In genomic region chr8:123034171-123034570, GRCm38 (mm10) we compare ENCODE assay signal across 13 mouse cellular contexts. TPM values are rescaled to one million over a fixed set of nuclear protein-coding genes. Genes with fewer than 3 reads are reported as not detected.
DNase-seq lines count a peak whose midpoint lies in the region; ATAC-seq and TF ChIP-seq lines count a peak whose summit lies in the region.
"Had no signal": no experiment of that assay in that cellular context is flagged by ENCODE, and none has a peak within 500 bp of the region (broad histone marks: within the 10 kb centered on the region; RNA-seq: fewer than 3 reads in every experiment).

No protein-coding gene starts in this region.

- no peak overlapping the region for H3K9ac ChIP-seq in heart, adult 2 months (ENCODE audit: low read depth, low read length)
- no peak overlapping the region for H3K9ac ChIP-seq in neural tube, embryonic 15.5 days (replicated peaks)
- H3K9ac ChIP-seq: embryonic facial prominence, embryonic 12.5 days; hindbrain, embryonic 13.5 days had no signal

- H3K4me2 ChIP-seq in neural tube, embryonic 15.5 days: no peak overlapping the region
- H3K4me2 ChIP-seq: embryonic facial prominence, embryonic 12.5 days; hindbrain, embryonic 13.5 days; midbrain, embryonic 11.5 days had no signal

- no peak for TF ChIP-seq CTCF in heart, adult 2 months (IDR thresholded peaks at IDR 0.05)
- no peak for TF ChIP-seq CTCF in small intestine, adult 2 months (IDR thresholded peaks at IDR 0.05; ENCODE audit: extremely low read depth, insufficient read length, insufficient replicate concordance, low read depth, low read length)

- intact Hi-C loops in heart, adult 2 months (cut with DNase I): loop anchor here (5.0 kb wide), 1 partner anchor 37 kb away; no protein-coding TSS in a partner anchor

- H3K4me3 ChIP-seq in heart, adult 2 months: no peak overlapping the region
- no peak overlapping the region for H3K4me3 ChIP-seq in small intestine, adult 2 months (ENCODE audit: low read depth, low read length)
- no peak overlapping the region for H3K4me3 ChIP-seq in neural tube, embryonic 15.5 days (replicated peaks)
- H3K4me3 ChIP-seq: embryonic facial prominence, embryonic 12.5 days; hindbrain, embryonic 13.5 days; limb, embryonic 10.5 days had no signal

- H3K27me3 ChIP-seq in heart, adult 2 months (ENCODE audit: control insufficient read depth, insufficient read depth, low read length): no peaks in the 10 kb centered on the region
- H3K27me3 ChIP-seq in small intestine, adult 2 months (ENCODE audit: control insufficient read depth, insufficient read depth, low read length): no peaks in the 10 kb centered on the region
- H3K27me3 ChIP-seq in neural tube, embryonic 15.5 days (replicated peaks): no peaks in the 10 kb centered on the region
- H3K27me3 ChIP-seq: embryonic facial prominence, embryonic 12.5 days; hindbrain, embryonic 13.5 days had no signal

- no peaks in the 10 kb centered on the region for H3K9me3 ChIP-seq in neural tube, embryonic 15.5 days (replicated peaks)
- H3K9me3 ChIP-seq: embryonic facial prominence, embryonic 12.5 days; hindbrain, embryonic 13.5 days; limb, embryonic 10.5 days had no signal

- WGBS in heart, adult 2 months: 37% methylated on average over 6 of the region's 6 CpGs
- 49% methylated on average over 6 of the region's 6 CpGs for WGBS in small intestine, adult 2 months
- 81% methylated on average over 6 of the region's 6 CpGs for WGBS in neural tube, embryonic 15.5 days

- no peak for TF ChIP-seq EP300 in heart, adult 2 months (IDR thresholded peaks at IDR 0.05; ENCODE audit: insufficient read depth, low read depth, low read length)

- peaks cover 21% of the 10 kb centered on the region for H3K4me1 ChIP-seq in heart, adult 2 months (ENCODE audit: control insufficient read depth, insufficient read depth, low read length)
- H3K4me1 ChIP-seq in small intestine, adult 2 months (ENCODE audit: control insufficient read depth, insufficient read depth, insufficient read length, low read length): peaks cover 27% of the 10 kb centered on the region
- peaks cover 40% of the 10 kb centered on the region for H3K4me1 ChIP-seq in neural tube, embryonic 15.5 days

- H3K27ac ChIP-seq in heart, adult 2 months: no peak overlapping the region; the same call in 1 of the 2 replicates
- H3K27ac ChIP-seq in small intestine, adult 2 months (ENCODE audit: insufficient read depth, low read depth, low read length): peak overlapping the region; percentile 2; the same call in 1 of the 2 replicates
- no peak overlapping the region for H3K27ac ChIP-seq in neural tube, embryonic 15.5 days (replicated peaks)
- H3K27ac ChIP-seq: embryonic facial prominence, embryonic 12.5 days; hindbrain, embryonic 13.5 days; limb, embryonic 10.5 days had no signal

- DNase-seq in heart, adult 18-20 months: peak; percentile 9 to 42
- DNase-seq in heart, adult 2 months: no peak
- DNase-seq in B cell, adult 2 months: peak; percentile 69 to 77
- peak; percentile 88 for DNase-seq in induced T-regulatory cell, adult 2 months (ENCODE audit: low read depth)
- DNase-seq in layer of hippocampus, adult 8-10 months (ENCODE audit: low spot score in 2 of 2): no peak
- no peak for DNase-seq in gastrocnemius, postnatal 4 days (ENCODE audit: low spot score in 2 of 2)
- DNase-seq: kidney, postnatal 4 days had no signal

- H3K79me2 ChIP-seq in heart, adult 2 months (replicated peaks; ENCODE audit: control insufficient read depth, insufficient read depth, low read length): peaks cover 16% of the 10 kb centered on the region

- H3K36me3 ChIP-seq in heart, adult 2 months (ENCODE audit: control insufficient read depth, insufficient read depth, low read length): peaks cover 34% of the 10 kb centered on the region
- H3K36me3 ChIP-seq in small intestine, adult 2 months (ENCODE audit: control insufficient read depth, insufficient read depth, low read length): no peaks in the 10 kb centered on the region
- no peaks in the 10 kb centered on the region for H3K36me3 ChIP-seq in neural tube, embryonic 15.5 days
- H3K36me3 ChIP-seq: embryonic facial prominence, embryonic 12.5 days; hindbrain, embryonic 13.5 days had no signal

- no peak for ATAC-seq in neural tube, embryonic 15.5 days (ENCODE audit: low FRiP score)

- TF ChIP-seq POLR2A in heart, adult 2 months (IDR thresholded peaks at IDR 0.05; ENCODE audit: insufficient read depth, low read depth, low read length): no peak
- no peak for TF ChIP-seq POLR2A in small intestine, adult 2 months (IDR thresholded peaks at IDR 0.05; ENCODE audit: low read depth, low read length)

RNA-seq across cellular contexts. Expression of gene Ankrd11, which starts 7.9 kb away (rescaled TPM):
- 10 to 100 TPM; 67.7 to 72.7 TPM for total RNA-seq in heart, adult 18-20 months (2021)
- 10 to 100 TPM; 68.0 to 76.3 TPM for total RNA-seq in heart, adult 2 months (2021)
- 34.4 and 48.3 TPM in 2 replicates for polyA plus RNA-seq in heart, adult 2 months (2012; rRNA removed)
- 23.9 and 79.9 TPM in 2 replicates for polyA plus RNA-seq in small intestine, adult 2 months (2012; rRNA removed)
- 36.5 and 59.9 TPM in 2 replicates for polyA plus RNA-seq in neural tube, embryonic 15.5 days (2015; fragmentation: Nextera tagmentation; extraction: Ambion mirVana)
- total RNA-seq in layer of hippocampus, adult 8-10 months (2022): 100 to 1,000 TPM; 149 to 174 (median 162) TPM
- 10 to 100 TPM; 81.1 to 92.9 TPM for total RNA-seq in gastrocnemius, postnatal 4 days (2021)

RNA-seq across cellular contexts. Expression of gene Spg7, which starts 28.6 kb away (rescaled TPM):
- total RNA-seq in heart, adult 18-20 months (2021): 10 to 100 TPM; 94.2 to 100.0 TPM
- total RNA-seq in heart, adult 2 months (2021): 10 to 100 TPM; 74.4 to 88.2 TPM
- 95.9 and 113 TPM in 2 replicates for polyA plus RNA-seq in heart, adult 2 months (2012; rRNA removed)
- polyA plus RNA-seq in small intestine, adult 2 months (2012; rRNA removed): 54.1 and 132 TPM in 2 replicates
- polyA plus RNA-seq in neural tube, embryonic 15.5 days (2015; fragmentation: Nextera tagmentation; extraction: Ambion mirVana): 45.8 and 47.6 TPM in 2 replicates
- 10 to 100 TPM; 51.8 to 64.2 (median 60.9) TPM for total RNA-seq in layer of hippocampus, adult 8-10 months (2022)
- 10 to 100 TPM; 61.0 to 63.2 TPM for total RNA-seq in gastrocnemius, postnatal 4 days (2021)

Comparison
In these comparisons a context has a peak if more than half of its experiments do, and no peak if none do; other contexts are left out.
1. DNase-seq: peak in heart, adult 18-20 months (2 of 2), B cell, adult 2 months (2 of 2) and induced T-regulatory cell, adult 2 months (single experiment); none in heart, adult 2 months (0 of 2), layer of hippocampus, adult 8-10 months (0 of 2) and gastrocnemius, postnatal 4 days (0 of 2).